9 mouse cellular contexts compared by ENCODE assay signal in the genomic region with DNA sequence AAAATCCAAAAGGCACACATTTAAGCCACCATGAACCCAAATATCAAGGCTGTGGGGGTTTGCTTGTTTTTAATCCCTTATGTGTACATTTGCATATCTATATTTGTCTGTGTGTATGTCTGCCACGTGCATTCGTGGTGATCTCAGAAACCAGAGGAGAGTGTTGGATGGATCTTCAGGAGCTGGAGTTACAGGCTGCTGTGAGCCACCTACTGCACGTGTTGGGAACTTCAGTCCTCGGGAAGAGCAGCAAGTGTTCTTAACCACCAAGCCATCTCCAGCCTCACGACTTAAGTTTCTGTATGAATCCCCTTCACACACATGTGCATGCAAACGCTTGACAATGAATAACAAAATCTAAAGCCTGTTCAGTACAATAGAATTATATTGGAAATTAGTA. TPM values are rescaled to one million over a fixed set of nuclear protein-coding genes. Genes with fewer than 3 reads are reported as not detected.
A peak's percentile ranks its signal among the peaks of the same experiment; 100 is the strongest.
DNase-seq lines count a peak whose midpoint lies in the region; ATAC-seq and TF ChIP-seq lines count a peak whose summit lies in the region.
"Had no signal": no experiment of that assay in that cellular context is flagged by ENCODE, and none has a peak within 500 bp of the region (broad histone marks: within the 10 kb centered on the region; RNA-seq: fewer than 3 reads in every experiment).

No protein-coding gene starts in this region.

- H3K4me2 ChIP-seq in liver, embryonic 14.5 days (ENCODE audit: low read depth) = no peak overlapping the region

- H3K9ac ChIP-seq in liver, embryonic 14.5 days (replicated peaks) = no peak overlapping the region

- no peak overlapping the region for H3K27ac ChIP-seq in liver, embryonic 14.5 days

- no peaks in the 10 kb centered on the region; the same call in 1 of the 2 replicates for H3K27me3 ChIP-seq in liver, embryonic 14.5 days (ENCODE audit: control insufficient read depth, insufficient read depth, low read length)

- WGBS in liver, embryonic 14.5 days (ENCODE audit: insufficient replicate concordance) = 9% methylated on average over 6 of the region's 6 CpGs

- TF ChIP-seq CTCF in liver, embryonic 14.5 days (IDR thresholded peaks at IDR 0.05; ENCODE audit: low read depth) = peak; percentile 59

- H3K4me1 ChIP-seq in liver, embryonic 14.5 days (replicated peaks; ENCODE audit: control insufficient read depth in 2 of 2, insufficient read depth in 2 of 2, low read length in 1 of 2) = peaks cover 0 to 4% of the 10 kb centered on the region in 2 experiments; a peak in 2 of 4 replicates

- ATAC-seq in liver, embryonic 14.5 days (ENCODE audit: insufficient read depth) = no peak

- DNase-seq in kidney, postnatal 14 days = peak; percentile 48
- no peak for DNase-seq in kidney, adult 9 months
- DNase-seq in NIH3T3 (ENCODE audit: low read depth) = peak; percentile 78
- peak; percentile 34 for DNase-seq in embryo, embryonic 9.5 days (ENCODE audit: extremely low spot score)
- no peak for DNase-seq in liver, embryonic 14.5 days (ENCODE audit: low read depth in 3 of 3, low spot score in 3 of 3)
- no peak for DNase-seq in T-cell, adult 2 months (ENCODE audit: low spot score)
- no peak for DNase-seq in urinary bladder, postnatal 10 days (ENCODE audit: low spot score)
- no peak for DNase-seq in thymus, postnatal 4 days

- no peak overlapping the region for H3K4me3 ChIP-seq in liver, embryonic 14.5 days (ENCODE audit: insufficient read depth in 1 of 2, low read depth in 2 of 2, low read length in 2 of 2)
- H3K4me3 ChIP-seq: myocyte had no signal

- no peaks in the 10 kb centered on the region for H3K36me3 ChIP-seq in liver, embryonic 14.5 days (replicated peaks; ENCODE audit: control insufficient read depth, insufficient read depth, low read depth)

- no peaks in the 10 kb centered on the region for H3K9me3 ChIP-seq in liver, embryonic 14.5 days (ENCODE audit: control insufficient read depth, low read length)

- no peak for TF ChIP-seq EP300 in liver, embryonic 14.5 days (IDR thresholded peaks at IDR 0.05; ENCODE audit: low read depth)

RNA-seq across cellular contexts. Expression of a gene that starts 7.9 kb away (rescaled TPM):
- polyA plus RNA-seq in liver, embryonic 14.5 days (2012; rRNA removed) = not detected in 2 replicates
- polyA plus RNA-seq in liver, embryonic 14.5 days (2014; fragmentation: Nextera tagmentation; extraction: Ambion mirVana) = not detected in 2 replicates
- polyA plus RNA-seq: myocyte had no signal

RNA-seq across cellular contexts. Expression of a gene that starts 45.4 kb away (rescaled TPM):
- polyA plus RNA-seq in liver, embryonic 14.5 days (2012; rRNA removed) = 0.53 and 0.76 TPM in 2 replicates
- 0.94 and 1.3 TPM in 2 replicates for polyA plus RNA-seq in liver, embryonic 14.5 days (2014; fragmentation: Nextera tagmentation; extraction: Ambion mirVana)

Comparison
In these comparisons a context has a peak if more than half of its experiments do, and no peak if none do; other contexts are left out.
1. DNase-seq: peak in kidney, postnatal 14 days (single experiment), NIH3T3 (single experiment) and embryo, embryonic 9.5 days (single experiment); none in kidney, adult 9 months (single experiment), liver, embryonic 14.5 days (0 of 3), T-cell, adult 2 months (single experiment), urinary bladder, postnatal 10 days (single experiment) and thymus, postnatal 4 days (single experiment).